Mouse (Mus musculus) cerebellum, postnatal 25 days (tissue): Measurements from ENCODE around the gene Taf8.

Experiments used
- DNase-seq, 2 experiments: peaks; one replicate each; pipeline ENCODE4 v3.0.0; 2021; ENCODE audit warnings: mixed read lengths in 2 of 2

Gene Taf8

GRCm38 (mm10) chr17:47479887-47480286 is 22.2 kb downstream of the Taf8 start:
- no peak for DNase-seq

DNA sequence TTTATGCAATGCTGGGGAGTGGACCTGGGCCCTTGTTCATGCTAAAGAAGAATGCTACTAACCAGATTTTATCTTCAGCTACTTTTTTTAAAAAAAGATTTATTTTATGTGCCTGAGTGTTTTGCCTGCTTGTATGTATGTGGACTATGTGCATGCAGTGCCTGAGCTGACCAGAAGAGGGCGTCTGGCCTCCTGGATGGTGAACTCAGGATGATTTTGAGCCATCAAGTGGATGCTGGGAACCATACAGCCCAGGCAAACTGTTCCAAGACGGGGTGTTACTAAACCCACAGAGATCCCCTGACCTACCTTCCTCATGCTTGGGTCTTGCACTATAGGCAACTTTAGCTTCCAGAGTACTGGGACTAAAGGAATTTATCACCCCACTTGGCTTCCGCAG is 26.4 kb downstream of the Taf8 start:
- DNase-seq: no peak

DNA sequence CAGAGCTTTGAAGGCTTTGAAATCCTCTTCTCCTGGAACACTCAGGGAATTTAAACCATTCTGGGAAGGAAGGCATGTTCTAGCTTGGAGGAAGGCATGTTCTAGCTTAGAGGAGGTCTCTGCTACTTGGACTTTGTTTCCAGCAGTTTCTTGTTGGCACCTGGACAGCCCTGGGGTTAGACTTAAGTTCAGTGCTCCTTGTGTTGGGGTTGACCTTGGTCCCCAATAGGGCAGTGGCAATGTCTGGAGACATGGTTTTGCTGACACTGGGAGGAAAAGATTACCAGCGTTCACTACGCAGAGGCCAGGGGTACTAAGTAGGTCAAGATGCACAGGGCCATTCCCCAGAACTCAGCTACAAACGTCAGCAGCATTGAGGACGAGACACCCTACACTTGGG is 26.9 kb downstream of the Taf8 start:
- DNase-seq: no peak

- DNase-seq: no peak
These were observed 27.8 kb downstream of the Taf8 start for GRCm38 (mm10) chr17:47474250-47474649.

- DNase-seq: peak; percentile 52 to 73
These were observed 28.6 kb downstream of the Taf8 start for GRCm38 (mm10) chr17:47473434-47473974.

DNA sequence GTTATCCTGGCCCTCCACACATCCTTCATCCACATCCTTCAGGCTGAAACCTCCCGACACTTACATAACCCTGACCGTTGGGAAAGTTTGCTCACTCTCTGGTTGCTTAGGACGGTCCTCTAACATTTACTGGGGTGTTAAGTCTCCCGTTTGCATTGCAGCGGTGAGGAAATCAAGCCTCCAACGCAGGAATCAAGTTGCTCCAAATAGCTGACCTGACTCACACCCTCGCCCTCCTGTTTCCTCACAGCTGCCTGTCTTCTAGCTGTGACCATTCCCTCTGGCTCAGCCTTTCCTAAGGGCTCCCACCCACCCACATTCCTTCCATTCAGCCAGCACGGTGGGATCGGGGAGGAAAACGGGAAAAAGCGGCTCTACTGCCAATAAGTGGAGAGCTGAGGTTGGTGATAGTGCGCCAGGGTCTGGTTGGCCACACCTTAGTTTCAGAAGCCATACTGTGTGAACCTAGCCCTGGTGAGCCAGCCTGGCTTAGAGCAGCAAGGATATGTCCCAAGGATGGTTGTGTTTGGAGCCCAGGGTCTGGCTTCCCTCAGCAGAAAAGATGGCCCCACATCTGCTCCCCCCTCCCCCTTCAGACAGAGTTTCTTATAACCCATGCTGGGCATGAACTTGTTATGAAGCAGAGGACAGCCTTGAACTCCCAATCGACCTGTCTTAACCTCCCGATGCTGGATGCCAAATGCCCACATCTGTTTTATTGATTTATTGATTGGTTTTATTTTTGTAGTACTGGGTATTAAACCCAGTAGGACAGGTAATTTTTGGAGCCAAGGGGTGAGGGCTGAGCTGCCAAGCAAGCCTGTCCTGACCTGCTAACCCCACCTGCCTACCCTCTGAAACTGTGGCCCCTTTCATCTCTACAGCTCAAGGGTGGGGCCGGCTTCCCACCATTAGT is 29.4 kb downstream of the Taf8 start:
- DNase-seq: no peak

GRCm38 (mm10) chr17:47470686-47471085 is 31.4 kb downstream of the Taf8 start:
- peak; percentile 73 to 80 for DNase-seq

DNA sequence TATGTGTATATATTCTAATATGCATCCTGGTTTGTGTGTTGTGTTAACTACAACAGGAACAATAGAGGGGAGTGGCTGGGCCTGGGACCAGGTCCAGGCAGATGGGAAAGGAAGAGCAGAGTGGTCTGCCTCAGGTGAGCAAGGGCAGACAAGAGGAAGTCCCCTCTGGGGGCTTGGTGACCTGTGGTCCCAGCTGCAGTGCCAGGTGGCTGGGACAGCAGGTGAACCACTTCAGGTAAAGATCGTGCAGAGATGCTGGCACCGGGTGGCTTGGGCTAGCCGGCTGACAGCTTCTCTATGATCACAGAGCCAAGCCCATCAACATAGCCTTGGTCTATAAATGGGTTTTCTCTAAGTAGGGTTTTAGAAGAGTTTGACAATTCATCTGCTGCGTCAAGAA is 32.0 kb downstream of the Taf8 start:
- peak; percentile 74 to 80 for DNase-seq

GRCm38 (mm10) chr17:47469642-47470041 is 32.5 kb downstream of the Taf8 start:
- no peak for DNase-seq

DNA sequence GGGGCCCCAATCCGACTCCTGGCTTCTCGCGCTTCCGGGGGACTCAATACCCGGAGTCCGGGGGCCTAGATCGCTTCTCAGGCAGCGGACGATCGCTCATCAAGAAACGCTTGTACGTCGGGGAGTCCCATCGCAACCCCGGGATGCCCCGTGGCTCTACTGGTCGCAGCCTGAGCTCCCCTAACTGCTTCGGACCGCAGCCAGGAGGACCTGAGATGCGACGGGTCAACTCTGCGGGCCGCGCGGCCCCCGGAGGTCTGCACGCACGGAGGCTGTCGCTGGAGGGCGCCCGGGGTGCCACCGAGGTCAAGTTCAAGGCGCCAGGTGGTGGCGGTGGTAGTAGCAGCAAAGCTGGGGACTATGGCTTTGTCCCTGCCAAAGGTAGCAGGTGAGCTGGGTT is 33.6 kb downstream of the Taf8 start:
- peak in 1 of 2 experiments; percentile 32 for DNase-seq

- no peak for DNase-seq
These were observed 34.0 kb downstream of the Taf8 start for GRCm38 (mm10) chr17:47468063-47468462.

GRCm38 (mm10) chr17:47467659-47468058 is 34.4 kb downstream of the Taf8 start:
- DNase-seq: no peak

GRCm38 (mm10) chr17:47466284-47466683 is 35.8 kb downstream of the Taf8 start:
- no peak for DNase-seq

DNA sequence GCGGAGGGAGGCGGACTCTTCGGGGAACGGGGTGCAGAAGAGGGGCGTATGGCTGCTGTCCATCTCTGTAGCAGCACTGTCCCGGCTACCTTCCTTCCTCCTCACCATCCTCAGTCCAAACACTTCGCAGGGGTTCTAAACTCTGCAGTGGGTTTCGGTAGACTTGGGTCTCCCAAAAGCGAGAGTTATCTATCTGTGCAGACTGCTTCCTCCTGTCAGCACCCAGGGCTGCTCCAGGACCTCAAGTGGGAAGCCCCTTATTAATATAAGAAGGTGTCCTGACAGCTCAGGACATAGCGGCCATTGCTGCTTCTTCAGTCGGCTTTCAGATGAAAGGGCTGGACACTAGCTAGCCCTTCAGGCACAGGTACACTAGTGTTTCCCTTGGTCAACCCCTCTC is 37.1 kb downstream of the Taf8 start:
- DNase-seq: no peak

DNA sequence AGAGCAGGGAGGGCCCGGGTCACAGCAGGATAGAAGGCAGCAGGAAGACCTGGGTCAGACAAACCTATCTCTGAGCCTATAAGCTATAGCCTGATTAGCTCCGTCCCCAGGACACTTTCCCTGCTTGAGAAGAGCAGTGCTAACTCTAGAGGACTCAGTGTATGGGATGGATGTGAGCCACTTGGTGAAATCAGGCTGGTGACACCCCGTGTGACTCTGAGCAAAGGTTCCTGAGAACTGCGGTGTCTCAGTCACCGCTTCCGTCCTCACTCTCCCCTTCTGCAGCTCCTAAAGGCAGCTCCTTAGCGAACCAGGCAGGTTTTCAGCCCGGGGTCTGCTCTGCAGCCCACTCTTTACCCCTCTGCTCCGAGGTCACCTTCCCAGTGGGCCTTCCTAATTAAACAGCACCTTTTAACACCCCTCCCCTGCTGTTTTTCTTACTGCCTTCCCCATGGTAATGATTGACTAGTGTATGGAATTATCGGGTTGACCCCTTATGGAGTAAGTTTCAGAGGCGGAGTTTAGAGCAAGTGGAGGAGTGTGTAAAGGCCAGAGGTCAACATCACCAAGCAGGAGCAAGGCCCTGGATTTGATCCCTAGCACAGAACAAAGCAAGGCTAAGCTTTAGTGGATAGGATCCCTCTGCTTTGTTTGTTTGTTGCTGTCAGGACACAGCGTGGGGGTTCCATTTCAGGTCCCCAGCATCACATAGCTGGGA is 37.7 kb downstream of the Taf8 start:
- no peak for DNase-seq

DNA sequence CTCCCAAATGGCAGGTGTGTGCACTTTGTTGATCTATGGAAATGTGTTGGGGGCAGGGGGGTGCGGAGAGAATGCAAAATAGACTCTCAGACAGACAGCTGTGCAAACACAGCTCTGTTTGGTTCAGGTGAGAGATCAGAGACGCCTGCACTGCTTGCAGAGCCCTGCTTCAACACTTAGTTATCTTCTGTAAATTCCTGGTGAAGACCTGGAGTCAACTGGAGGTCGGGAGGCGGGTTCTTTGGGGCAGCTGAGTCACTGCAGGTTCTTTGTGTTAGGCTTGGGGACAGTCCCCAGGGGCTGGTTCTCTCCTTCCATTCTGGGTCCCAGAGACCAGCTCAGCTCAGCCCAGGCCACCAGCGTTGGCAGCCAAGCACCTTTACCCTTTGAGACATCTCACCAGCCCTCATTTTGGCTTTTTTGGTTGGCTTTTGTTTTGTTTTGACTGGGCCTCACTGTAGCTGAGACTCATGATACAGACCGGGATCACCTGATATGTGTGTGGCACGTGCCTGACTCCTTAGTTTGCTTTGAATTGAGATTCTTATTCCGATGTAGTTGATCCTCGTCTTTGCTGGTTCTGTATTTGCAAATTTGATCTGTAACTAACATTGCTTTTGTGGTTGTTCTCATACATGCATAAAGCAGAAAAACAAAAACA is 39.2 kb downstream of the Taf8 start:
- no peak for DNase-seq

DNA sequence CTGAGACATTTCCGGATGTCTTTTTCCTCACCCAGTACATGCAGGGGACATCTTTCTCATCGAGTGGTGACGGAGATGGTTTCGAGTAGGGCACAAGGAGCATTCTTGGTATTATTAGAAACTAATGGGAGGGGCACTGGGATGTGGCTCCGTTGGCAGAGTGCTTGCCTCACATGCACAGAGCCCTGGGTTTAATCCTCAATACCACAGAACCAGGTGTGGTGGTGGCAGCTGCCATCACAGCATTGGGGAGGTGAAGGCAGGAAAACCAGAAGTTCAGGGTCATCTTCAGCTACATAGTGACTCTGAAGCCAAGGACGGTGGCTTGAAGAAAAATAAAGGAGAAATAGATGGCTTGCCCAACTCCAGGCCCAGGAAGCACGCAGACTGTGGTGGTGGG is 39.9 kb downstream of the Taf8 start:
- no peak for DNase-seq

DNA sequence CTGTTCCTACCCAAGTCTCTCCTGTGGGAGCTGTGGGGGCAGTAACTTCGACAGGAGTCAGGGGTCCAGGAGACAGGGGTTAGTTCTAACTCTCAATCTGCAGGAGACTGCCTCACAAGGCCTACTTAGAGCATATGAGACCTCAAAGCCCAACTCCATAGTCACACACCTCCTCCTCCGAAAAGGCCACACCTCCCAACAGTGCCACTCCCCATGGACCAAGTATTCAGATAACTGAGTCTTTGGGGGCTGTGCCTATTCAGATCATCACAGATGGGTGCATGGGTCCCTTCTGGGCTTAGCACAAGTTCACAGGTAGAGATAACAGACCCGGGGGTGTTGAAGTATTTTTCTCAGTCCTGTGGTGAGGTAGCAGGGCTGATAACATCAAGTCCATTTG is 40.4 kb downstream of the Taf8 start:
- DNase-seq: no peak

- DNase-seq: no peak
These were observed 42.7 kb downstream of the Taf8 start for GRCm38 (mm10) chr17:47459341-47459919.

GRCm38 (mm10) chr17:47458936-47459335 is 43.2 kb downstream of the Taf8 start:
- no peak for DNase-seq

DNA sequence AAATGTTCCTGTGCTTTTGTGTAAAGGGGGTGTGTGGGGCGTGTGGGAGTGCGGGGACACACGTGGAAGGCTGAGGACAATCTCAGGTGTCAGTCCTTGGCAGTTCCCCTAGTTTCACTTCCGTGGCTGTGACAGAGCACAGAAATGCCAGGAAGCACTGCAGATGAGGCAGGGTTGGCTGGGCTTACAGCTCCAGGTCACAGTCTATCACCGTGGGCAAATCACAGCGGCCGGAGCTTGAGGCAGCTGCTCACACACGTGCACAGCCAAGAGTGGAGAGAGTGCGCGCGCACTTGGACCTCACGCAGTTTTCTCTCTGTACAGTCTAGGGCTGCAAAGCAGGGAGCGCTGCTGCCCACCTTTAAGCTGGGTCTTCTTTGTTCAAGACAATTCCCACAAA is 43.8 kb downstream of the Taf8 start:
- no peak for DNase-seq

DNA sequence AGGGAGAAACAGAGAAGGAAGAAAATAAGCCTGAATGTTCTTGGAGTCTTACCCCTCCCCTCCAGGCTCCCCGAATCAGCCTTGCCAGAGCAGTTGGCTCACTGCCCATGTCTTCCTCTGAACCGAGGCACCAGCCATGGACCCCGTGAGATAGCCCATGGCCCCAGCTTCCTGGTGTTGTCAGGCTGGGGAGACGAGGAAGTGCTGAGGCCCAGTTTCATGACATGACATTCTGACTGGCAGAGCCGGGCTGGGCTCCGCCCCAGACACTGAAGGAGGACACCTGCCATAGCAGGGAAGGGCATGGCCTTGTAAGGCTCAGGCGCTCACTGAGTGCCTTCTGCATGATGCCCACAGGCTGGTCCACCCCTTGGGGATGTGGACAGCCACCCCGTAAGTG is 47.4 kb downstream of the Taf8 start:
- no peak for DNase-seq

DNA sequence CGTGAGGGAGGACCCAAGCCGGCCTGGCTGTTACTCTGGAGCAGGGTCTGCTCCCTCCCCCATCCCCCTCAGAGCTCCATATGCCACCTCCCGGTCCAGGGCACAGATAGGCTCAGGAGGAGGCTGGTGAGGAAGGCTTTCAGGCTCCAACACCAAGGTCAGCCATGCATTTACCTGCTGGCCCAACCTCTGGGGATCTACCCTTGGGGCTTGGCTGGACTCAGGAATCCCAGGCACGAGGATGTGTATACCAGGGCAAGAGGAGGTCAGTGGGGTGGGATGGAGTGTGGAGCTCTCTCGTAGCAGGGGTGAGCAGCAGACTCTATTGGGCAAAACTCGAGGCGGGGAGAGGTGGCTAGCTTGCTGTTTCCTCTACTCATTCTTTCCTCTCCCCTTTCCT is 49.2 kb downstream of the Taf8 start:
- DNase-seq: no peak
